Mouse (Mus musculus) fat pad, adult 2 months (tissue): ENCODE measurements around the gene Med20.
"Not testable (repeated sequence)": the region's sequence is repeated elsewhere in the genome, so short reads cannot be mapped to it uniquely, and the experiment has no call there.

Source experiments
- DNase-seq: peaks from one replicate; pipeline ENCODE4 v3.0.0-alpha.2; 2011; ENCODE audit warnings: low read depth, low spot score; ENCODE audit errors: extremely low read depth

The Med20 gene

DNA sequence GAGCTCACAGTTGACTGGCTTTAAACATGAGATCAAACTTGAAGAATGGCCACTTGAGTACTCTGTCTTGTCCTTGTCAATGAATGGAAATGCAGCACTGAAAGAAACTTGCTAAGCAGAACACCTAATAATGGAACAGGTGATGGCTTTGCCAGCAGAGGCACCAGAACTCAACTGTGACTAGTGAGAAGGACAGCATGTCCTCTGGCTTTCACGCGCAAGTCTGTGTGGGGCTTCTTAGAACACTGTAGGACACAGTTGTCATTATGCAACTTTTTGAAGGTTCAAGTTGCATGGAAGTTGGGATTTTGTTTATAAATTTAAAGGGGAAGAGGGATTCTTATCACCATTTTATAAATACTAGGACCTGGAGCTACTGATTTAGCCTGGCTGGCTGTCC lies 13.7 kb downstream of the Med20 start:
- DNase-seq: no peak

DNA sequence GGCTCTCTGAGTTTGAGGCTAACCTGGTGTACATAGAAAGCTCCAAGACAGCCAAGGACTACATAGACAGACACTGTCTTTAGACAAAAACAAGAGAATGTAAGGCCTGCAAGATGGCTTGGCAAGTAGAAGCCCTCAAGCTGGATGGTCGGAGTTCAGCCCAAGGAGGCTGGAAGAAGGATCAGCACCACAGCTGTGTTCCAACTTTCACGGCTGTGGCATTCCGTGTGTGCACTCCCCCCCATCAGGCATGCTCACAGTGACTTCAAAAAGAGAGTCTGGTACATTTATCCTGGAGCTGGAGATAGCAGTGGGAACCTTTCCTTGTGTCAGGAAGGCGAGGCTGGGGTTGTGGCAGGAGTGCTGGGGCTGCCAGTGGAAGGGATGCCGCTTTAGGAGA lies 14.6 kb downstream of the Med20 start:
- DNase-seq: no peak

DNA sequence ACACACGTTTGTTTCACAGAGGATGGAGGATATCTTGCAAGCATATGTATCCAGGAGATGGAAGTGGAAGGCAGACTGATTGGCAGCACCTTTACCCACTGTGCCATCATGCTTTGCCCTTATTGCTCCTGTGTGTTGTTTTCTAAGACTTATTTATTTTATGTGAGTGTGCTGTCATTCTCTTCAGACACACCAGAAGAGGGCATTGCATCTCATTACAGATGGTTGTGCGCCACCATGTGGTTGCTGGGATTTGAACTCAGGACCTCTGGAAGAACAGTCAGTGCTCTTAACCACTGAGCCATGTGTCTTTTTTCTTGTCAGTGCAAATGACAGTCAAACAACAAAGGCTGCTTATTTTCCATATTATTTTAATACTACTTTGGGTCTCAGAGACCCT lies 16.4 kb downstream of the Med20 start:
- no peak for DNase-seq

DNA sequence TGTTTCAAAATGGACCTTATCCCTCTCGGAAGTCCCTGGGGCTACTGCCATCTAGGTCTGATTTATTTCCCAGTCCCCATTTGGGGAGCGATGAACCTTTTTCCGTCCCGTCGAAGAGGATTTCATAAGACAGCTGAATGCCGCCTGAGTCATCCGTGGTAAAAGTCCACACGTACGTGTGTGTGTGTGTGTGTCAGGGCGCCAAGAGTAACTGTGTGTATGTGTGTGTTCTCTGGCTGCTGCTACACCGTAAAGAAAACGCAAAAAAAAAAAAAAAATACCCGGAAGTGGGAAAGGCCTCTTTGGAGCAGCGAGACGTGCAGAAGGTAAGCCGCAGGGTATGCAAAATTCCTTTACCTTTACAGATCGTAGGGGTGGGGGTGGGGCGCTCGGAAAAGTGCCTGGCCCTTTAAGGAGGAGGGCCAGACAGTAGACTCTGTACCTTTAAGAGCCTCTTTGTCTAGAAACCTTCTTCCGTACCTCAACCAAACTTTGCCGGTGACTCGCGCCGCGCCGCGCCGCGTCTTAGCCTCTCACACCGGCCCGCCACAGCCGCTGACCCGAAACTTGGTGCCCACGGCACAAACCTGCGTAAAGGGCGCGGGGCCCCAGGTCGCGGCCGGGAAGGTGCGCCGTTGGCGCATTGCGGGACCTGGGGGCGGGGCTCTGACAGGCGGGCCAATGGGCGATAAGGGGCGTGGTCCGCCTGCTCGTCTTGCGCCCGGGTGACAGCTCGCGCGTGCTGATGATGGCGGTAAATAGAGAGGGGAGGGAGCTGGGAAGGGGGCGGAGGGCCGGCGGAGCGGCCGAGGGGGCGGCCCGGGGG lies 17.7 kb downstream of the Med20 start:
- no peak for DNase-seq

DNA sequence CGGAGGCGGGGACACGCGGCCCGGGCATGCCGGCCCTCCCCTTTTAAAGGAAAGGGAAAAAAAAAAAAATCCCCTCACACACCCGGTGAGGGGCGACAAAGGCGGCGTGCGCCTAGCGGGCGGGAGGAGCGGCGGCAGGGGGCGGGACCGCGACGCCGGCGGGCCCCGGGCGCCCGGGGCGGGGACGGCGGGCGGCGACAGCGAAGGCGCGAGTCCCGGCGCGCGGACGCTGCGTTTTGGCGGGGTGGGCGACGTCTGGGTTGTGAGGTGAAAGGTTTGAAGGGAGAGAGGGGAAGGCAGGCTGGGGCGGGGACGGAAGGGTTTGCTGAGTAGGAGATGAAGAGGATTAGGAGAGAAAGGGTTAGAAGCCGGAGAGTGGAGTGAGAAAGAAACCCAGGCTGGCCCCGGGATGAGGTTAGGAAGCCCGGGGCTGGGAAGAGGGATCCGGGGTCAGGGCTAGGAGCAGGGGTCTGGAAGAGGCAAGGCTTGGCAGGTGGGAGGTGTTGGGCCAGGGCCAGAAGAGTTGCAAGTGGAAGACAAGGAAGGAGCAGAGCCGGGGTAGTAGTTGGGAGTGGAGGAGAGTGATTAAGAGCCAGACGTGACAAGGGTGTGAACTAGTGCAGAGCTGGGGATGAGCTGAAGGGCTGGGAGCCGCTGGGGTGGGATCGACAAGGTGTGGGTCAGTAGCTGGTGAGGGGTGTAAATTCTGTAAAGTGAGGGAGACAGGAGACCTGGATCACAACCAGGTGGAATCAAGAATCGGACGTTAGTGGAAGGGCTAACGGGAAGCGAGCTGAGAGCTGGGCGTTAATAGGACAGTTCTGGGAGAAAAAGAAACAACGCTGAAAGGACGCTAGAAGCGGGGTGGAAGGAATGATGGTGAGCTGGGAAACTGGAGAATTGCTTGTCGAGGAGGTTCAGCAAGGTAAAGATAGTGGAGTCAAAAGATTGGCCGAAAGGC lies 18.6 kb downstream of the Med20 start:
- no peak for DNase-seq

DNA sequence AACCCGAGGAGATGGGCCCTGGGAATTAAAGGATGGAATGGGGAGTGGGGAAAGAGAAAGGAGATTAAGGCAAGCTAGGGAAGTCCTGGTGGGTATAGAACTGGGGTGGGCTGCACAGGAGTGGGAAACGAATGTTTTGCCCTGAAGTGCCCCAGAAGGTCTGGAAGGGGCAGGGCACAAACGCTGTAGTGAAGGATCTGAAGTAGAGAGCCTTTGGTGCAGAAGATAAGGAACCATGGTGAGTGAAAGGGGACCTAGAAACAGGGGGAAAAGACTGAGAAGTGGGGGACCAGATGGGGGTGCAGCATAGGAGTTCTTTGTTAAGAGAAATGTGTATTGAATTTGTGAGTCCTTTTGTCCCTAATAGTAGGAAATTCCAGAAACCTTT lies 19.3 kb downstream of the Med20 start, which contains the start of gene Usp49:
Usp49 (plus strand) TSS at position 13 of the 388 bp plus-strand sequence.
- DNase-seq: no peak

DNA sequence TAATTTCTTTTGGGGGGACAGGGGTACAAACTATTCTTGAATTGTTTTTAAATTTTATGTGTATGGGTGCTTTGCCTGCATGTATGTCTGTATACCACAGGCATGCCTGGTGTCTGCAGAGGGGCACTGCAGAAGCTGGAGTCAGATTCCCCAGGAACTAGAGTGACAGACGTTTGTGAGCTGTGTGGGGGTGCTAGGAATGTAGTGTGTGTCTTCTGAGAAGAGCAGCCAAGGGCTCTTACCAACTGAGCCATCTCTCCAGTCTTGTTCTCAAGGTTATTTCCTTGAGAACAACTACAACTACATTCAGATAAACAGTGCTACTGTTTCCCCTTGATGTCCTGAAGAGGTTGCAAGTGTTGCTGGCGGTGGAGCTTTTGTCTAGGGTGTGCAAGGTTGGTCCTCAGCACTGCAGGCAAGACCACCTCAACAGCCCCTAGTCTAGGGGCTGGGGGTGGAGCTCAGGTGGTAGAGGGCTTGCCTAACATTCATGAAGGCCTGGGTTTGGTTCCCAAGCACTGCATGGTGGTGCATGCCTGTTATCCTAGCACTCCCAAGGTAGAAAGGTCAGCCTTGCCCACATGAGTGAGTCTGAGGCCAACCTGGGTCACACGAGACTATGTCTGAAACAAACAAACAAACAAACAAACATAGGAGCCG lies 20.9 kb downstream of the Med20 start:
- no peak for DNase-seq

DNA sequence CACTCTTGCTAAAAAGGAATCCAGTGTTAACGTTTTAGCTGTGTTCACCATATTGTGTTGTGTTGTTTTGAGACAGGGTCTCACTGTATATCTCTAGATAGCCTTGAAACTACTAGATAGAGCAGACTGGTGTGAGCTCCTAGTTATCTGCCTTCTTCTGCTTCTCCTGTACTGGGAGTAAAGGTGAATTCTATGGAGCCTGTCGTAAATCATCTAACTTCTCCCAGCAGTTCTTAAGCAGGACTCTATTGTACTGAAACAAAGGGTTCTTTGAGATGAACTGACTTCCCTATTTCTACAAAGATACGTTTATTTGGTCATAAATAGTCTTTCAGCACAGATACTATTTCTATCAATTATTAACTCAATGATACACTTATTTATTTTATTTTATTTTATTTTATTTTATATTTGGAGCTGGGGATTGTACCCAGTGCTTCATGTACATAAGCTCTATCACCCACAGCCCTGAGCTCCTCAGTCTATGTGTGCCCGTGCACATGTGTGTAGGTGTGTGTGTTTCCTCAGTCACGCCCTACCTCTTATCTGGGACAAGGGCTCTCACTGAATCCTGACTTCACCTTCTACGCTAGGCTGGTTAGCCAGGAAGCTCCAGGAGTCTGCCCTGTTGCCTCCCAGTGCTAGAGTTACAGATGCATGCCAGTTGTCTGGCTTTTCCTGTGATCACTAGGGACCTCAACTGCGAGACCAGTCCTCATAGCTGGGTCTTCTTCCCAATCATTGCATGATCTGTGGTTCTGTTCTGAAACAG lies 22.8 kb downstream of the Med20 start:
- no peak for DNase-seq

DNA sequence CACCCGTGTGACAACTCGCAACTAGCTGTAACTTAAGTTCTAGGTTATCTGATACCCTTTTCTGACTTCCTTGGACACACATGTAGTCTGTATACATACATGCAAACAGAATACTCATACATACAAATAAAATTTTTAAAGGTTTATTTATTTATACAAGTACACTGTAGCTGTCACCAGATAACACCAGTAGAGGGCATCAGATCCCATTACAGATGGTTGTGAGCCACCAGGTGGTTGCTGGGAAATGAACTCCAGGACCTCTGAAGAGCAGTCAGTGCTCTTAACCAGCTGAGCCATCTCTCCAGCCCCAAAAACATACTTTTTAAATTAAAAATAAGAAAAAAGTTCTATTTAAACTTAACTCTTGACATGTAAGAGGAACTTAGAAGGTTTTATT lies 31.6 kb downstream of the Med20 start:
- no peak for DNase-seq

DNA sequence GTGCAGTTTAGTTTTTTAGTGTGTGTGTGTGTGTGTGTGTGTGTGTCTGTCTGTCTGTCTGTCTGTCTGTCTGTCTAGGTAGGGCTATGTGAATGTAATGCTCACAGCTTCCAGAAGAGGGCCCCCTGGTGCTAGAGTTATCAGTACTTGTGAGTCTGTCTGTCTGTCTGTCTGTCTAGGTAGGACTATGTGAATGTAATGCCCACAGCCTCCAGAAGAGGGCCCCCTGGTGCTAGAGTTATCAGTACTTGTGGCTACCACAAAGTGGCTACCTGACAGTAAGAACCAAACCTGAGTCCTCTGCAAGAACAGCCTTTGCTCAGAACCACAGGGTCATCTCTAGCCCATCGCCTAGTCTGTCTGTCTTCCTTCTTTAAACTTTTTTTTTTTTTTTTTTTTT lies 35.3 kb downstream of the Med20 start:
- DNase-seq: no peak

DNA sequence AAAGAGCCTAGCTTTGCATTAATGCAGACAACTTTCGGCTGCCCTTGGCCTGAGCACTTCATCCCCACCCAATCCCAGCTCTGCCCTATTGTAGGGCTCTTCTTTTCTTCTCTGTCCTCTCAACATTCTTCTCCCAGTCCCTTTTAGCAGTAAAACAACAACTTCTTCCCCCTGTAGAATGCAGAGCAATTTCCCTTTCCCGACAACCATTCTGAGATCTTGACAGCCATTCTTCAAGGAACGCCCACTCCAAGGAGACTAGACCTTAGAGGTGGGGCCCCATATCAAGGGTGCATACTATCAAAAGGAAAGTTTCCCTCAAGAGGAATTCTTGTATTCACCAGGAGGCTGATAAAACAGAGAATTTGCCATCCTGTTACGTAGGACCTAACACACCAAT lies 37.6 kb downstream of the Med20 start:
- no peak for DNase-seq

DNA sequence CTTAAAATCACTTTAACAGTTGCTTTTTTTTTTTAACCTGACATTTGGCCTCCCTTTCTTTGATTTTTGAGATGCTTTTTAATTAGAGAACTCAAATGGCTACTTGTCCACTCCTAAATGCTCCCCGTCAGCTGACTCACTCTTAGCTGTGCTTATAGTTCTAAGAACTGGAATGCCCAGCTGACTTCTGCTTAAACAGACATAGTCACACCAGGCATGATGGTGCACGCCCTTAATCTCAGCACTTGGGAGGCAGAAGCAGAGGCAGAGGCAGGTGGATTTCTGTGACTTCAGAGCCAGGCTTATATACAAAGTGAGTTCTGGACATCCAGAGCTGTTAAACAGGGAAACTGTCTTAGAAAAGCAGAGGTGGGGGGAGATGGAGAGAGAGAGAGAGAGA lies 40.6 kb downstream of the Med20 start:
- DNase-seq: no peak

DNA sequence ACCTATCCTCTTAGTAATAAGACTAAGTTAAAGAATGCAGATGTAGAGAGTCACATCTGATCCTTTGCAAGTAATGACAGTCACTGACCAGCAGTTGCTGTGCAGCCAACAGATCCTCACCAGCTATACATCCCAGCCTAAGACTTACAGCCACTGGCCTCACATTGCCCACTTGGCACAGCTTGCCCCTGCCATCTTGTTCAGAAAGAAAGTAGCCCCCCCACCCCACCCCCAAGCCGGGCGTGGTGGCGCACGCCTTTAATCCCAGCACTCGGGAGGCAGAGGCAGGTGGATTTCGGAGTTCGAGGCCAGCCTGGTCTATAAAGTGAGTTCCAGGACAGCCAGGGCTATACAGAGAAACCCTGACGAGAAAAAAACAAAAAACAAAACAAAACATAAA lies 43.0 kb downstream of the Med20 start:
- DNase-seq: not testable (repeated sequence)

DNA sequence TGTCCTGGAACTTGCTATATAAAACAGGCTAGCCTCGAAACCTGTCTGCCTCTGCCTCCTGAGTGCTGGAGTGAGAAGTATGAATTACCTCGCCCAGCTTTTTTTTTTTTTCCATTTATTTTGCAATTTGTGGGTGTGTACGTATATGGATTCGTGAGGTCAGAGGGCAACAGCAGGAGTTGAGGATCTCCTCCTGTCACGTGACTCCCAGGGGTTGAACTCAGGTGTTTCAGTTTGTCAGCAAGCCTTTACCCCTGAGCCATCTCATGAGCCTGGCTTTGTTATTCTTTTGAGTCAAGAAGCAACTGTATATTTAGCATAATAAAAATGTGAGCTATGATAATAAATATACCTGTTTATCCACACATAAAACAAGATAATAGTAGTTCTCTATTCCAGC lies 44.3 kb downstream of the Med20 start:
- DNase-seq: no peak

DNA sequence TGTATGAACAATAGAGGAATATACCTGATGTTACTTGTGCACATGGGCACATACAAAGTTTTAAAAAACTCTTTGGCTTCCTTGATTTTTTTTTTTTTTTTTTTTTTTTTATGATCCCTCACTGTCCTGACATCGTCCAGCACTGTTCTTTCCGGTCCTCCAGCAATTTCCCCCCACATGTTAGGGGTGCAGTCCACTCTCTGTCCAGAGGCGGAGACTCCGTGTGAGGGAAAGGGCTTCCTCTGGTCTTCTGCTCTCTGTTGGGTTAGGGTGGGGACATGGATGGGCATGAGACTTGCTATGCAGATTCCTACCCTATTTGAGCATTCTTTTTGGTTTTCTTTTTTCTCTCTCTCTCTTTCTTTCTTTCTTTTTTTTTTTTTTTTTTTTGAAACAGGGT lies 46.5 kb downstream of the Med20 start:
- DNase-seq: no peak

DNA sequence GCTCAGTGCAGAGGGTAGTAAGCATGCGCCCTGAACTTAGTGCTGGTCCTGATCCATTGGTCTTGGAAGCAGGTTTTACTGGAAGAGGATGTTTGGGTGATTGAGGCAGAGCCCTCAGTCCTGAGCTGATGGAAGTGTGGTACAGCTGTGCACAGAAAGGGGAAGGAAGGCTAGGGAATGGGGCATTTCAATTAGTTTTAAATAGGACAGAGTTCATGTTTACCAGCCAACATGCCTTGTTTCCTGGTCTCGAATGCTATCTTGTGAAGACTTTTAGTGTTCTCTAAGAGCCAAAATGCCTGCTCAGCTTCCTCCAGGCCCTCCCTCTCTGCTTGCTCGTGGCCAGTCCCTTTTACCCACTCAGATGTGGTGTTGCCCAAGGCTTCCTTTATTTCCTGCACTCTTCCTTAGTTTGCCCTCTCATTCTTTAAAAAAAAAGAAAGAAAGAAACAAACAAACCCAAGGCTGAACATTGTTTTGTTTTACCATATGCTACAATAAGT lies 47.4 kb downstream of the Med20 start:
- no peak for DNase-seq

DNA sequence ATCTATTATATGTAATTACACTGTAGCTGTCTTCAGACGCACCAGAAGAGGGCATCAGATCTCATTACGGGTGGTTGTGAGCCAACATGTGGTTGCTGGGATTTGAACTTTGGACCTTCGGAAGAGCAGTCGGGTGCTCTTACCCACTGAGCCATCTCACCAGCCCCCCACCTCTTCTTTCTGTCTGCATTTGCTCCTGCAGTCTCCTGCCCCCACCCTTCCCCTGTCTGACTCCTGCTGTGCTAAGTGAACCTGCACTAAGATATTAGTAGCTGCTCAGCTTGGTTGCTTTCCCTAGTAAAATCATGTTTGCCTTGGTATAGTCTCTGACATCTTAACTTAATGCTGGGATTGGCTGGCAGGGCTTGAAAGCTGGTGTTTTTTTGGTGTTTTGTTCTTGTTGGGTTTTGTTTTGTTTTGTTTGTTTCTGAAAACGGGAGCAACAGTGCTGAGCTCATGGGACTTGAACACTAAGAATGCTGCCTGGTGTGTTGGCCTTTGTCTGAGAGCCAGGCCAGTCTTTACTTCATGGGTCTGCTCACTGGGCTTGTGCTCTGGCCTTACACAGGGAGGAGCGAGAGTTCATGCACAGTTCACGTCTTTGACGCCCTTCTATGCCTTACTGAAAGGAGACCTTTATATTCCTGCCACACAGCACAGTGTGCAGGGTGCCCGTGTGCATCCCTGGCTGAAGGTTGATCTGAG lies 51.8 kb downstream of the Med20 start:
- no peak for DNase-seq

DNA sequence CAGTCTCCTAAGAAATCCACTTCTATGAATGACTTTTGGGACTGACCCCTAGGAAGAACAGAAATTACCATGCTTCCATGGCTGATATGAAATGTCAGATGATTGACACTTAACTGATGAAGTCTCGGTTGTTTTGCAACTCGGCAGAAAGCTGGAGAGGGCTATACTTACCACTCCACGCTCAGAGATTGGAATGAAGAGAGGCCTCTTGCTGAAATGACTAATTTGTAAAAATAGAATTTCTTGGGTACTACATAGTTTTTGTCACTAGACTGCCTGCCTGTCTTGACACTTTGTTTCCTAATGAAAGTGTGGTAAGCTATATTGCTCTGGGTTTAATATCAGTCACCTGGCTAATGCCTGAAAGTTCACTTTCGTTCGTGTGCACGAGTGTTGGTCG lies 53.1 kb downstream of the Med20 start:
- no peak for DNase-seq

DNA sequence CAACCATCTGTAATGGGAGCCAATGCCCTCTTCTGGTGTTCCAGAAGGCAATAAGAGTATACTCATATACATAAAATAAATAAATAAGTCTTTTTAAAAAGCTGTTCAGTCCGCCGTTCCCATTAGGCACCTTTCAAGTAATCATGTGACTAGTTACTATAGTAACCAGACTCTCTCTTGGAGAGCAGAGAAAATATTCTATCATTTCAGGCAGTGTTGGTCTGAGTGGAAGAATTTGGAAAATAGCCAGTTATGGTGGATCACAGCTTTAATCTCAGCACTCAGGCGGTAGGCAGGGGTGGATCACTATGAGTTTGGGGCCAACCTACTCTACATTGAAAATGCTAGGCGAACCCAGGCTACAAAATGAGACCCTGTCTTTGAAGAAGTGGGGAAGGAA lies 57.8 kb downstream of the Med20 start:
- no peak for DNase-seq

DNA sequence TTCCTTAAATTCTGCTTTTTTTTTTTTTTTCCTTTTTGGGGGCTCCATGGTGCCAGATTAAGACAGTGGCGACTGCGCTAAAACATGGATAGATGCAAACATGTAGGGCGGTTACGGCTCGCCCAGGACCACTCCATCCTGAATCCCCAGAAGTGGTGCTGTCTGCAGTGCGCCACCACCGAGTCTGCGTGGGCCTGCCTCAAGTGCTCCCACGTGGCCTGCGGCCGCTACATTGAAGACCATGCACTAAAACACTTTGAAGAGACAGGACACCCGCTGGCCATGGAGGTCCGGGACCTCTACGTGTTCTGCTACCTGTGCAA lies 60.6 kb downstream of the Med20 start:
- no peak for DNase-seq
